Mouse (Mus musculus): ENCODE measurements around the gene H2al1d.
"Not testable (repeated sequence)": the region's sequence is repeated elsewhere in the genome, so short reads cannot be mapped to it uniquely, and the experiment has no call there.

Gene H2al1d

DNA sequence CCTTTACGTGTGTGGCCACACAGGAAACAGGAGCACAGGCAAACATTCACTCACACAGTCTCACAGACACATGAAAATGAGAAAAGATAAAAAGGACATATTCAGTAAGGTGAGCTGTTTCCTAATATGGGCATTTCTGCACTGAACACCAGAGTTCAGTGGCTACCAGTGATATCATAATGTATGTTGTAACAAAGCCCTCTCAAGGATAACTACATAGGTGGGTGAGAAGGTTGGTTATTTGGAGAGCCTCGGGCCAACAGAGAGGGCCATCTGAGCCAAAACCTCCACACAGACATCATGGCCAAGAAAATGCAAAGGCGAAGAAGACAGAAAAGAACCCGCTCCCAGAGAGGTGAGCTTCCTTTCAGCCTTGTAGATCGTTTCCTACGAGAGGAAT lies at the start of gene H2al1d:
Gene H2al1d, plus strand, starts transcription at position 301 of the 400 bp plus-strand sequence.
- not testable (repeated sequence) for DNase-seq

DNA sequence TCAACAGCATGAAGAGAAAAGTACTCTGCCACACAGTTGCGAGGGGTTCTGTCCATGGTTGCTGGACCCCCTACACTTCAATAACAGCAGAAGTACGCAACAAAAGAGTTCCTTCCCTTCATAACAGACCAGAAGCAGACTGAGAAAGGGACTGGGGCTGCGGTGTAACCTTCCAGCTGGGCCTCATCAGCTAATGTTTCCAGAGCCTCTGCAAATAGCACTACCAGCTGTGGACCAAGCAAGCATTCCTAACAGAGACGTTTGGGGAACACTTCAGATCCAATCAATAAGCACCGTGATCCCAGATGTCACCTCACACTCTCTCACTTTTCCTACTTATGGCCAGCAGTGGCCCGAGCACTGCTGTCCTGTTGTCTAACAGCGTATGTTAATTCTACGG lies 43.7 kb upstream of the H2al1d start:
- DNase-seq = no peak

DNA sequence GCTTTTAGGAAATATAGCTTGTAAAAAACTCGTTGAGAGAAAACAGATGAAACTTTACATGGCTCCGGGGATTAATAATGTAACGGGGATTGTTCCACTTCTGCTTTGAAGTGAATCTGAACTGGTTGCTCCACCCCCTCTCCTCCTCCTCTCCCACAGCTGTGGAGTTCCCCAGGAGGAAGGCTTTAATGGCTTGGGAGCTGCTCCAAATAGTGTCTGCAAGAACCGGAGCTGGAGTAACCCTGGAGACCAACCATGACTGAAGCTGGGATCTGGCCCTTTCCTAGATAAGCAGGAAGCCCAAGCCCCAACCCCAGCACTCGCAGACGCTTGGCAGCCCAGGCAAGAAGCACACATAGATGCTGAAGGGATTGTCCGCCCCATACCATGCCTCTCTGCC lies 40.8 kb upstream of the H2al1d start:
- no peak for DNase-seq

DNA sequence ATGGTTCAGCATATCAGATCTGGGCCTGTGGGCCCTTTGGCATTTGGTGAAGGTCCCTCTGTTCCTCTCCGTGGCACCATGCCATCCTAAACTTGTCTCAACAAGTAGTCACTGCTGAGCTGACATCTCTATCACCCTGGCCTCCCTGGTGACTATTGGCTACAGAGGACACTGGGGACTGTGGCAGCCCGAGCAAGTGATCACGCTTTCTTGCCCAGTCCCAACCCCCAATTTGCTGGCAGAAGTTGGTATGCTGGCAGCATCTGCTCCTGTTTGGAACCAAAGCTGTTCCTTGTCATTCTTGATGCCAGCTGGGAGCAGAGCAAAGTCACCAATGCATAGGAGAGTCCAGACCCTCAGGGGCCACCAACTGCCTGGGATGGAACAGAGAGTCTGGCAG lies 39.5 kb upstream of the H2al1d start:
- peak; percentile 28 for DNase-seq

DNA sequence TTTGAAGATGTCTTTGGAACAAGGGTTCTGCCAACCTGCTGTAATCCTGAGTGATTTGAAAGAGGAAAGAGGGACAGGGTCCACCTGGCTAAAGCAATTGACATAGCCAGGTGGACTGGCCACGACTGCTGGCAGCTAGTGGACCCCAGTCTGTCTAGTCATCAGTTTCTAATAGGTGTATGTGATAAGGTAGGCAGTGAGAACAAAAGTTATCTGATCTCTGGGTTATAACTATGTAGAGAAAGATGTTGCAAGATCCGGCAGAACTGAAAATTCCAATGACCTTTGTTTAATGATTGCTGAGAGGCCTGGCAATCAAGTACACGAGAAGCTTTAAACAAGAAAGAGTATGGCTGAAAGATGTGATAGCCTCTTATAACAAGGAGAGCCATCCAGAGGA lies 35.4 kb upstream of the H2al1d start:
- DNase-seq = no peak

DNA sequence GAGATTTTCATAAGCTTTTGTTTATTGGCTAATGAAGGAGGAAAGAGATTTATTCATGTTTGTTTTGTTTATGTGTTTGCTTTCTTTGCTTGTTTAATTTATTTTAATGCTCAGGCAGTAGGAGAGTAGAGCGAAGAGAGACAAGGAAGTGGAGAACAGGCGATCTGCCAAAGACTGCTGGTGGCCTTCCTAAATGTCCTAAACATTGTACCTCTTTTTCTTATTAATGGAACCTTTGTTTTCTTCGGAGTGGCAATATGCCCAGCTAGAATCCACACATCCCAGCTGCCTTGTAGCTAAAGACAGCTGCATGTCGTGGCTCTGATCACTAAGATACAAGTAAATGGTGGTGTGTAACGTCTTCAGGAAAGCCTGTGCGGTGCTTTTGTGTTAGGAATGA lies 31.5 kb upstream of the H2al1d start:
- DNase-seq = no peak

DNA sequence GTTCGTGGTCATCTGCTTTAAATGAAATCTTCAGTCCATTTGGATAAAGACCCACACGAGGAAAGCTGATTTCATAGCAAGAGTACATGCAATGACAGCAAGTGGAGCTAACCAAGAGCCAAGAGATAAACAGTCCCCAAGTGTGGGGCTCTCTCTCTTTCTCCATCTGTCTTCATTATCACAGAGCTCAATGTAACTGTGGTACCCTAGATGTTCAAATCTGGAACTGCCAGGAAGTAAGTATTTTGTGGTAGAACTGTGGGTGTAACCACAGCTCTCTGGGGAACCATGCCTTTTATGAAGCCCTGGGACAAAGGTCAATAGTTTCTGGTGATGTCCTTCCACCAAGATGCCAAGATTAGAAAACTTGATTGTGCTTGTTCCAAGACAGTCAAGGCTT lies 27.9 kb upstream of the H2al1d start:
- DNase-seq = no peak

DNA sequence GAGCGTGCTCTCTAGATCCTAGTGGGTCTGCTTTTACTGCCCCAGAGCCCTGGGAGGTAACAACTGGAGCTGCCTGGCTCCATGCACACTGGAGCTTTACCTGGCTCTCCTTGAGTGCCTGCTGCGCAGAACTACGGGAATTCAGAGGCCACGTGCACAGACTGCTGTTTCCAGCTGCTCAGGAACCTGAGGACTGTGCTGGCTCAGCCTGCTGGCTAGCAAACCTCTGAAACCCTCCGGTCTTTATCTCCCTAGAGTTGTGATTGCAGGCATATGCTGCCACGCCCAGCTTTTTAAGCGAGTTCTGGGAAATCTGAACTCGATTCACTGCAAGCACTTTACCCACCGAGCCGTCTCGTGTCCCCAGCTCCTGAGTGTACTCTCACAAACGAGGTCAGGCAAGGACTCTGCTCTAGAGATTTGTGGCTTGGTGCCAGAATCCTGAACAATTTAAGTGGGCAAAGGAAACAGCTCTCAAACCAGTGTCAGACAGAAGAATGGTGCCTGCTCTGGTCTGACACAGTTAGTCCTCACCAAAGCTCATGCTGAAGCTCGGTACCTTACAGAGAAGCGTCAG lies 20.2 kb upstream of the H2al1d start:
- DNase-seq = no peak

DNA sequence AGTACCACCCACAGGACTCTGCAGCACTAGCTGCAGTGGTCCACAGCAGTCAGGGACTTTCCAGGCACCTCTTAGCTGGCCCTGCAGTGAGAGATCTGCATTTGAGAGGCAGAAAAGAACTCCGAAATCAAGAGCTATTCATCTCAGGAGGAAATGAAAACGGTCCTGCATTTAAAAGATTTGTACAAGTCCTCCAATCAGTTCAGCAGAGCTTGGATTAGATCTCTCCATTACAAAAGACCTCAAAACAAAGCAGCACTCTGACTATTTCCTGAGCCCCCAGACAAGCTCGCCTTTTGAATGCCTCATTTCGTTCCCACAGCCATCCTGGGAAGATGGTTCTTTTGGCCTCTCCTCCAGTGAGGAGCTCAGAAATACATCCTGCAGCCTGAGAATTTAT lies 19.4 kb upstream of the H2al1d start:
- no peak for DNase-seq

DNA sequence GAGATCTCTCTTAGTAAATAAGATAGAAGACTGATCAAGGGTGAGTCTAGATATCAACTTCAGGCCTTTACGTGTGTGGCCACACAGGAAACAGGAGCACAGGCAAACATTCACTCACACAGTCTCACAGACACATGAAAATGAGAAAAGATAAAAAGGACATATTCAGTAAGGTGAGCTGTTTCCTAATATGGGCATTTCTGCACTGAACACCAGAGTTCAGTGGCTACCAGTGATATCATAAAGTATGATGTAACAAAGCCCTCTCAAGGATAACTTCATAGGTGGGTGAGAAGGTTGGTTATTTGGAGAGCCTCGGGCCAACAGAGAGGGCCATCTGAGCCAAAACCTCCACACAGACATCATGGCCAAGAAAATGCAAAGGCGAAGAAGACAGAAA lies 9.7 kb upstream of the H2al1d start, which contains the start of gene H2al1a:
Gene H2al1a, plus strand, starts transcription at position 301 of the 400 bp plus-strand sequence.
- not testable (repeated sequence) for DNase-seq

DNA sequence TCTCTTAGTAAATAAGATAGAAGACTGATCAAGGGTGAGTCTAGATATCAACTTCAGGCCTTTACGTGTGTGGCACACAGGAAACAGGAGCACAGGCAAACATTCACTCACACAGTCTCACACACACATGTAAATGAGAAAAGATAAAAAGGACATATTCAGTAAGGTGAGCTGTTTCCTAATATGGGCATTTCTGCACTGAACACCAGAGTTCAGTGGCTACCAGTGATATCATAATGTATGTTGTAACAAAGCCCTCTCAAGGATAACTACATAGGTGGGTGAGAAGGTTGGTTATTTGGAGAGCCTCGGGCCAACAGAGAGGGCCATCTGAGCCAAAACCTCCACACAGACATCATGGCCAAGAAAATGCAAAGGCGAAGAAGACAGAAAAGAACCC lies 6.5 kb upstream of the H2al1d start, which contains the start of gene H2al1b:
Gene H2al1b, plus strand, starts transcription at position 301 of the 400 bp plus-strand sequence.
- DNase-seq = not testable (repeated sequence)

DNA sequence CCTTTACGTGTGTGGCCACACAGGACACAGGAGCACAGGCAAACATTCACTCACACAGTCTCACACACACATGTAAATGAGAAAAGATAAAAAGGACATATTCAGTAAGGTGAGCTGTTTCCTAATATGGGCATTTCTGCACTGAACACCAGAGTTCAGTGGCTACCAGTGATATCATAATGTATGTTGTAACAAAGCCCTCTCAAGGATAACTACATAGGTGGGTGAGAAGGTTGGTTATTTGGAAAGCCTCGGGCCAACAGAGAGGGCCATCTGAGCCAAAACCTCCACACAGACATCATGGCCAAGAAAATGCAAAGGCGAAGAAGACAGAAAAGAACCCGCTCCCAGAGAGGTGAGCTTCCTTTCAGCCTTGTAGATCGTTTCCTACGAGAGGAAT lies 3.3 kb upstream of the H2al1d start, which contains the start of gene H2al1c:
Gene H2al1c, plus strand, starts transcription at position 301 of the 400 bp plus-strand sequence.
- DNase-seq = not testable (repeated sequence)

DNA sequence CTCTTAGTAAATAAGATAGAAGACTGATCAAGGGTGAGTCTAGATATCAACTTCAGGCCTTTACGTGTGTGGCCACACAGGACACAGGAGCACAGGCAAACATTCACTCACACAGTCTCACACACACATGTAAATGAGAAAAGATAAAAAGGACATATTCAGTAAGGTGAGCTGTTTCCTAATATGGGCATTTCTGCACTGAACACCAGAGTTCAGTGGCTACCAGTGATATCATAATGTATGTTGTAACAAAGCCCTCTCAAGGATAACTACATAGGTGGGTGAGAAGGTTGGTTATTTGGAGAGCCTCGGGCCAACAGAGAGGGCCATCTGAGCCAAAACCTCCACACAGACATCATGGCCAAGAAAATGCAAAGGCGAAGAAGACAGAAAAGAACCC lies 3.0 kb downstream of the H2al1d start, which contains the start of gene H2al1e:
Gene H2al1e, plus strand, starts transcription at position 301 of the 400 bp plus-strand sequence.
- DNase-seq = not testable (repeated sequence)

DNA sequence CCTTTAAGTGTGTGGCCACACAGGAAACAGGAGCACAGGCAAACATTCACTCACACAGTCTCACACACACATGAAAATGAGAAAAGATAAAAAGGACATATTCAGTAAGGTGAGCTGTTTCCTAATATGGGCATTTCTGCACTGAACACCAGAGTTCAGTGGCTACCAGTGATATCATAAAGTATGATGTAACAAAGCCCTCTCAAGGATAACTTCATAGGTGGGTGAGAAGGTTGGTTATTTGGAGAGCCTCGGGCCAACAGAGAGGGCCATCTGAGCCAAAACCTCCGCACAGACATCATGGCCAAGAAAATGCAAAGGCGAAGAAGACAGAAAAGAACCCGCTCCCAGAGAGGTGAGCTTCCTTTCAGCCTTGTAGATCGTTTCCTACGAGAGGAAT lies 6.2 kb downstream of the H2al1d start, which contains the start of gene H2al1f:
Gene H2al1f, plus strand, starts transcription at position 301 of the 400 bp plus-strand sequence.
- DNase-seq = not testable (repeated sequence)

DNA sequence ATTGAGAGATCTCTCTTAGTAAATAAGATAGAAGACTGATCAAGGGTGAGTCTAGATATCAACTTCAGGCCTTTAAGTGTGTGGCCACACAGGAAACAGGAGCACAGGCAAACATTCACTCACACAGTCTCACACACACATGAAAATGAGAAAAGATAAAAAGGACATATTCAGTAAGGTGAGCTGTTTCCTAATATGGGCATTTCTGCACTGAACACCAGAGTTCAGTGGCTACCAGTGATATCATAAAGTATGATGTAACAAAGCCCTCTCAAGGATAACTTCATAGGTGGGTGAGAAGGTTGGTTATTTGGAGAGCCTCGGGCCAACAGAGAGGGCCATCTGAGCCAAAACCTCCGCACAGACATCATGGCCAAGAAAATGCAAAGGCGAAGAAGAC lies 9.3 kb downstream of the H2al1d start, which contains the start of gene H2al1g:
Gene H2al1g, plus strand, starts transcription at position 301 of the 400 bp plus-strand sequence.
- DNase-seq = not testable (repeated sequence)

DNA sequence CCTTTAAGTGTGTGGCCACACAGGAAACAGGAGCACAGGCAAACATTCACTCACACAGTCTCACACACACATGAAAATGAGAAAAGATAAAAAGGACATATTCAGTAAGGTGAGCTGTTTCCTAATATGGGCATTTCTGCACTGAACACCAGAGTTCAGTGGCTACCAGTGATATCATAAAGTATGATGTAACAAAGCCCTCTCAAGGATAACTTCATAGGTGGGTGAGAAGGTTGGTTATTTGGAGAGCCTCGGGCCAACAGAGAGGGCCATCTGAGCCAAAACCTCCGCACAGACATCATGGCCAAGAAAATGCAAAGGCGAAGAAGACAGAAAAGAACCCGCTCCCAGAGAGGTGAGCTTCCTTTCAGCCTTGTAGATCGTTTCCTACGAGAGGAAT lies 12.6 kb downstream of the H2al1d start, which contains the start of gene H2al1h:
Gene H2al1h, plus strand, starts transcription at position 301 of the 400 bp plus-strand sequence.
- DNase-seq = not testable (repeated sequence)

DNA sequence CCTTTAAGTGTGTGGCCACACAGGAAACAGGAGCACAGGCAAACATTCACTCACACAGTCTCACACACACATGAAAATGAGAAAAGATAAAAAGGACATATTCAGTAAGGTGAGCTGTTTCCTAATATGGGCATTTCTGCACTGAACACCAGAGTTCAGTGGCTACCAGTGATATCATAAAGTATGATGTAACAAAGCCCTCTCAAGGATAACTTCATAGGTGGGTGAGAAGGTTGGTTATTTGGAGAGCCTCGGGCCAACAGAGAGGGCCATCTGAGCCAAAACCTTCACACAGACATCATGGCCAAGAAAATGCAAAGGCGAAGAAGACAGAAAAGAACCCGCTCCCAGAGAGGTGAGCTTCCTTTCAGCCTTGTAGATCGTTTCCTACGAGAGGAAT lies 15.7 kb downstream of the H2al1d start, which contains the start of gene H2al1i:
Gene H2al1i, plus strand, starts transcription at position 301 of the 400 bp plus-strand sequence.
- not testable (repeated sequence) for DNase-seq

DNA sequence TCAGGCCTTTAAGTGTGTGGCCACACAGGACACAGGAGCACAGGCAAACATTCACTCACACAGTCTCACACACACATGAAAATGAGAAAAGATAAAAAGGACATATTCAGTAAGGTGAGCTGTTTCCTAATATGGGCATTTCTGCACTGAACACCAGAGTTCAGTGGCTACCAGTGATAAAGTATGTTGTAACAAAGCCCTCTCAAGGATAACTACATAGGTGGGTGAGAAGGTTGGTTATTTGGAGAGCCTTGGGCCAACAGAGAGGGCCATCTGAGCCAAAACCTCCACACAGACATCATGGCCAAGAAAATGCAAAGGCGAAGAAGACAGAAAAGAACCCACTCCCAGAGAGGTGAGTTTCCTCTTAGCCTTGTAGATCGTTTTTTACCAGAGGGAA lies 18.9 kb downstream of the H2al1d start, which contains the start of gene H2al1j:
Gene H2al1j, plus strand, starts transcription at position 301 of the 400 bp plus-strand sequence.
- DNase-seq = not testable (repeated sequence)

DNA sequence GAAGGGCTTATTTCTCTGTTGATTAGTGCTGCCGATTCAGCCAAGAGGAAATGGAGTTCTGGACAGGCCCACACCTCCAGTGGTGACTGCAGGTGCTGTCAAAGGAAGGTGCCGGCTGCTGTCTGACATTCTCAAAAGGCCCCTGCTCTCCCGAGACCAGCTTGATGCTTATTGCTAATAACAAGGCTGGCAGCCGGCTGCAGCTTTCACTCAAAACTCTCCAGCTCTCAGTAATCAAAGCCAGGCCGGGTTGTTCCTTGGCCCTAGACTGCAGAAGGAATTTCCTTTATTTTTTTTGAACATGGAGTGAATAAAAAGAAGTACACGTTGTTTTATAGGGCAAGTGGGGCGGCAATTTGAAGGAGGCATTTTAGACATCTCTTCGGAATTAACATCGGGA lies 37.1 kb downstream of the H2al1d start:
- DNase-seq = peak; percentile 19

DNA sequence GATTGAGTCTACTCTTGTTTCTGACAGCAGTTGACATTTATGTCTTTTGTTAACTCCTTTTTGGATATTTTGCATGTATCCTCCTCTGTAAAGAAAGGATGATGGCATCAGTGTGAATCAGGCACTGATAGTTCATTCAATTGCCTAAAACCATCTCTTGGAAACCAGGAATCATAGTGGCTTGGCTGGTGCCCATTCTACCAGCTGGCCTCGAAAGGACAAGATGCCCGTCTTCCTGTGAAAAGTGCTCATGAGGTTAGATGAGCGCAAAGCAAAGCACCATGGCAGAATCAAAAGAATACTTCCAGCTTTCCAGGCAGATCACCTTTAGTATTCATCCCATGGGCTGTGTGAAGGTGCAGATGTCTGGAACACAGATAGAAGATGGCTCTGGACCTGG lies 38.1 kb downstream of the H2al1d start:
- peak; percentile 10 for DNase-seq

Data from cerebellum, adult 11-12 months (tissue).